Mouse (Mus musculus) neutrophil, adult 5-6 weeks (primary cell): ENCODE data around the gene Mvb12a. TPM values are rescaled to one million over a fixed set of nuclear protein-coding genes. Genes with fewer than 3 reads are reported as not detected.
"Not testable (repeated sequence)": the region's sequence is repeated elsewhere in the genome, so short reads cannot be mapped to it uniquely, and the experiment has no call there.

ENCODE experiments used
- ATAC-seq: fragments of 151-379, 151-347 bp; 2 replicates; pipeline ENCODE4 v1.8.0; 2017; ENCODE audit warnings: mild to moderate bottlenecking, moderate TSS enrichment; ENCODE audit not compliant: insufficient number of reproducible peaks, poor library complexity, low FRiP score, severe bottlenecking; ENCODE audit errors: extremely low read depth
- total RNA-seq: library from RNA; stranded (forward); fragments of 200-1000 nt; gene quantifications from 2 replicates; pipeline ENCODE4 v1.2.3, GENCODE M21; 2017

Mvb12a gene
- total RNA-seq = 35.4 and 39.8 TPM in 2 replicates

DNA sequence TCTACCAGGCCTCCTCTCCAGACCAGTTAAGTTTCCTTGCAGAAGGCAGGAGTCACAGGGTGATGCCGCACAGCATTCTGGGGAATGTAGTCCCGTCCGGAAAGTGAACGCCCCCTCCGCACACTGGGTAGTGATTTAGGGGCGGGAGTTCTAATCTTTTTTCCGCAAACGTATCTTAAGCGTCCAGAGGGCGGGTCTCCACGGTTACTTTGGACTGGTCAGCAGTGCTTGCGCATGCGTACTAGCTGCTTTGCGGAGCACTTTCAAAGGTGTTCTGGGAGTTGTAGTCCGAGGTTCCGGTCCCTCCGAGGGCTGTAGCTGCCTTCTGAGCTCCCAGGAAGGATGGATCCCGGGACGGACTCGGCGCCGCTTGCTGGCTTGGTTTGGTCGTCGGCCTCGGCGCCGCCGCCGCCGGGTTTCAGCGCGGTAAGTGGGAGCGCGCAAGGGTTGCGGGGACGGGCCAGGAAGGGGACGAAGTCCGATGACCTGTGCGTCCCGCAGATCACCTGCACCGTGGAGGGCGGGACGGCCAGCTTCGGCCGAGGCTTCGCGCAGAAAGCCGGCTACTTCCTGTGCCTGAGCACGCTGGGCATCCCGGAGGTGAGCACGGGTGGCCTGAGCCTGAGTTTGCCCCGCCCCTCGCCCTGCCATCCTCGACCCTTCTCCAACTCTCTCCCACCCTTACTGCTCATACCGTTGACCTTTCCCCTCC is at the start of gene Mvb12a:
Gene Mvb12a (plus strand): TSS at position 291 of the 712 bp plus-strand sequence.
- ATAC-seq = peak; percentile 98

DNA sequence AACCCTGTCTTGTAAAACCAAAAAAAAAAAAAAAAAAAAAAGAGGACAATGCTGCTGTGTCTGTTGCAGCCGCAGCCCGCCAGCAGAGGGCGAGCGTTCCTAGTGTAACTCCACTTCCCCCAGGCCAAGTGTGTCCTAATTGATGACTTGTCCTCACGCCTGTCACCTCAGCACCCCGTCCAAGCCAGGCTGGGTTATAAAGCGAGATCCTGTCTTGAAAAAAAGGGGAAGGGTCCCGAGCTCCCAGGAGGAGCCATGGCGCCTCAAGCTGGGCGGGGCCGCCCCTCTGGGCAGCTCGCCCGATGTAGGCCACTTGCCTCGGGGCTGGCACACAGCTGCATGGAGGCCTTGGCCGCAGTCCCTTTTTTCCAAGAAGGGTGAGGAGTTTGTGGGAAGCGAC is 47.7 kb upstream of the Mvb12a start:
- ATAC-seq = peak; percentile 79

- no peak for ATAC-seq
Measured at GRCm38 (mm10) chr8:71495811-71496210, 46.9 kb upstream of the Mvb12a start.

- ATAC-seq = no peak
Measured at GRCm38 (mm10) chr8:71496481-71496880, 46.2 kb upstream of the Mvb12a start.

DNA sequence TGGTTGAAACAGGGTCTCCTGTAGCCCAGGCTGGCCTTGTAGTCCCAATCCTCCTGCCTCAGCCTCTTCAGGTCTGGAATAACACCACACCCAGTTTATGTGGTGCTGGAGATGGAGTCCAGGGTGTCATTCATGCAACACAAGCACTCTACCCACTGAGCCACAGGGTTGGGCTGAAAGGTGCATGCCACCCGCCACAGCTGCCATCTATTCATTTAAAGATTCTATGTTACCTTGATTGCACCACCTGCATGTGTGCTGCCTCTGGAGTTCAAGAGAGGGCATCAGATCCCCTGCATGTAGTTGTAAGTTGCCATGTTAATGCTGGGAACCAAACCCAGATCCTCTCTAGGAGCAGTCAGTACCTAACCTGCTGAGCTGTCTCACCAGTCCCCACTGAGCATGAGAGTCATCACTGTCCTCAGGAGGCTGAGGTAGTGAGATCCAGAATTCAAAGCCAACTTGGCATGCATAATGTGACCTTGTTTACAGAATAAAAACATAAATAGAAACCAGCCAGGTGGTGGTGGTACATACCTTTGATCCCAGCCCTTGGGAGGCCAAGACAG is 45.6 kb upstream of the Mvb12a start:
- ATAC-seq = no peak

- no peak for ATAC-seq
Measured at GRCm38 (mm10) chr8:71497881-71498501, 44.7 kb upstream of the Mvb12a start.

GRCm38 (mm10) chr8:71498816-71499690 is 43.7 kb upstream of the Mvb12a start:
- no peak for ATAC-seq

DNA sequence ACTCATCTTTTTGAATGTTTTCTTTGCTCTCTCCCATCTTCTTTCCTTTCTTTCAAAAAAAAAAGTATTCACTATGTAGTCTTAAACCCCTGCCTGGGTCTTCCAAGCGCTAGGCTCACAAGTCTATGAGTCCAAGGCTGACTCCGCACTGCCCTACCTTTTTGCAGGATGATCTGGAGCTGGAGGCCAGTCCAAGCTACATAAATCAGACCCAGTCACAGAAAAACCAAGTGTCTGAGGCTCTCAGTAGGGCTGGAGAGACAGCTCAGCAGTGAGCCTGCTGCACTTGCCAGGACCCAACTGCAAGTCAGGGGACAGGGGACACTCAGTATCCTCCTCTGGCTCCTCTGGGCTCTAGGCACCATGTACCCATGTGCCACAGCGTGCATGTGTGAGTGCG is 38.4 kb upstream of the Mvb12a start:
- no peak for ATAC-seq

- ATAC-seq = no peak
Measured at GRCm38 (mm10) chr8:71505326-71505725, 37.4 kb upstream of the Mvb12a start.

DNA sequence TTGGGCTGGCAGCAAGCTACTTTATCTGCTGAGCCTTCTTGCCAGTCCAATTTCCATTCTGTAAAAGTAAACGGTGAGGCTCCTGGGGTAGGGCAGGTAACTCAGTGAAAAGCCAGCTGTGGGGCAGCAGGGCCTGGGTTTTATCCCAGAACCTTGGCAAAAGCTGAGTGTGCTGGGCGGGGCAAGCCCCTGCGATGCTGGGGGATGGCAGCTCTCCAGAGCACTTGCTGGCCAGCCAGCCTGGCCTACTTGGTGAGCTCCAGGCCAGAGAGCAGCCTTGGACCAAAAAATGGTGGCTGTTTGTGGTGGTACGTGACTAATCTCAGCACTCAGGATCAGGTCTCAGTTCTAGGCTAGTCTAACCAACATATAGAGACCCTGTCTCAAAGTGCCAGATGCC is 36.7 kb upstream of the Mvb12a start:
- no peak for ATAC-seq

- ATAC-seq = no peak
Measured at GRCm38 (mm10) chr8:71507589-71508104, 35.1 kb upstream of the Mvb12a start.

DNA sequence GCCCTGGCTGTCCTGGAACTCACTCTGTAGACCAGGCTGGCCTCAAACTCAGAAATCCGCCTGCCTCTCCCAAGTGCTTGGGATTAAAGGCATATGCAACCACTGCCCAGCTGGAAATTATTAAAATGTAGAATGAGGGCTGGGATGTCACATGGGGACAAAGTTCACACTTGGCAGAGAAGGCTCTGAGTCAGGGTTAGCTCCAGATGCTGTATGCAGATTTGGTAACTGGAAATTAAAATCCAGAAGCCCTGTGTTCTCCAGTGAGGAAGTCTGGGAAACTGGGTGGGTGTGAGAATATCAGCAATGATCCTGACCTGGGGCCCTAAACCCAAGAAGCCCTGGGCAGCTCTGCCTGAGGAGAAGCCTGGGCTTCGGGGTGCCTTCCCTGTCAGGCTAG is 33.4 kb upstream of the Mvb12a start:
- no peak for ATAC-seq

DNA sequence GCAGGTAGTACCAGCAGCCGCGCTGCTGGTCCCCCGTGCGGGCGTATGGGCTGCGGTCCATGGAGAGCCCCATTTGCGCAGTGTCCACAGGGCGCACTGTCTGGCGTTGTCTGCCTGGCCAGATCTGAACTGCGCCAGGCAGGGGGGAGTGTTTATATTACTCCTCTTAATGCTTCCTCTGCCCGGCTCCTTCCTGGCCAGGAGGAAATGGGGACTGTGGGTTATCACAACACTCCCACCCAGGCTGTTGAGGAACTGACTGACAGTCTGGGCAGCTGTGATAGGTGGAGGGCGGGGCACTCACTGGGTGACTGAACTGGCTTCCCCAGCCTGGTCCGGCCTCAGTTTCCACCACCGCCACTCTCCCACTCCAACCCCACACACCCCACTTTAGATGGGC is 31.1 kb upstream of the Mvb12a start, which contains the start of gene Plvap:
Gene Plvap (minus strand): TSS at position 109 of the 400 bp plus-strand sequence.
- no peak for ATAC-seq

DNA sequence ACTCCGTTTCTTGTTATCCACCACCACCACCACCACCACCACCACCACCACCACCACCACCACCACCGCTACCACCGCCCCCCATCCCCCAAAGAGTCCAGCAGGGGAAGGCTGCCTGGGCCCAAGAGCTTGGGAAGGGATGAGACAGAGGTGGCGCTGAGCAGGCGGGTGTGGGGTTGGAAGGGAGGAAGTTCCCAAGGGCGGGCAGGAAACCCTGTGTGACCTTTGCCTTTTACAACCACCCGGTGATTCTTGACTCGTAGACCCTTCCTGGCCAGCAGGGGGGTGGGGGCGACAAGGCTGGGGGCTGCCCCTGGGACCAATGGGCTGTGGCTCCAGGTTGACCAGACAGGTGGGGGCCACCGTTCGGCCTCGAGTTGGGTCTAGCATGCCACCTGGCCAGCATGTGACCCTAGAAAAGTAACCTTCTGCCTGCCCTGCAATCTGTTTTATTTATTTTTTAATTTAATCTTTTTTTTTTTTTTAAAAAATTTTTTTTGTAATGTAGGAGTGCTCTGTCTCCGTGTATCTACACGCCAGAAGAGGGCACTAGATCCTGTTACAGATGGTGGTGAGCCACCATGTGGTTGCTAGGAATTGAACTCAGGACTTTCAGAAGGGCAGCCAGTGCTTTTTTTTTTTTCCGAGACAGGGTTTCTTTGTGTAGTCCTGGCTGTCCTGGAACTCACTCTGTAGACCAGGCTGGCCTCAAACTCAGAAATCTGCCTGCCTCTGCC is 29.5 kb upstream of the Mvb12a start:
- ATAC-seq = no peak

GRCm38 (mm10) chr8:71515043-71515442 is 27.7 kb upstream of the Mvb12a start:
- no peak for ATAC-seq

DNA sequence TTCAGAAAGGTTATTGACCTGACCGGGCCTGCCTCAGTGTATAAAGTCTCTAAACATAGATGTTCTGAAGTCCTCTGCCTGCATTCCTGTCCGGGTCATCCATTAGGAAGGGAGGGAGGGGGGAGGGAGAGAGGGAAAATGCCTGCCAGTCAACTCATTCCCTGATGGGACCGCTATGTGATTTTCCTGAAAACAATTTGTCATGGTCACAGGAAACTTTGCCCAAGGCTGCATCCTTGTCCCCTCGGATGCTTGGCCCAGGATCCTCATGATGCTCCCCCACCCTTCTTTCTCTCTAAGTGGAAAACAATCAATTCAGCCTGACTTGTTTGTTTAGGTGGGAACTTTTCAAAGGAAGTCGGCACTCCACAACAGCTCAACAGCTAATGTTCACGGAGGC is 25.9 kb upstream of the Mvb12a start:
- ATAC-seq = no peak

- ATAC-seq = not testable (repeated sequence)
Measured at GRCm38 (mm10) chr8:71519037-71519825, 23.5 kb upstream of the Mvb12a start.

DNA sequence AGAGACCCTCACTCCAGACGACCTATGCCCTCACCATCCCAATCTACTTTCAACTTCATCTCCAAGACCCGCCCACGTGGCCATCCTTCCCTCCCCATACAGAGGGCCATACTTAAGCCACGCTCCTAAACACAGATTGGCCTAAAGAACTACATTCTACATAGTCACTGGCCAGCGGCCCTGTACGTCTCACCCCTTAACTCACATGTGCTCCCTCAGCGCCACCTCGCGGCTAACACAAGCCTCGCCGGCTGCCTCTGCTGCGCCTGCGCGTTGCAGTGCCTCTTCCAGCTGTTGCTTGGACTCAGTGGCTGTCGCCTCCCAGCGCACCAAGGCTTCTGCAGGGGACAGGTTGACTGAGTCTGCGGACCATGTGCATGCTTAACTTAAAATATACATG is 21.1 kb upstream of the Mvb12a start:
- ATAC-seq = peak; percentile 80
